Mouse (Mus musculus): ENCODE measurements around the gene Iqgap2. TPM values are rescaled to one million over a fixed set of nuclear protein-coding genes. Genes with fewer than 3 reads are reported as not detected.

Gene Iqgap2
- polyA plus RNA-seq, 1 experiment from 2014 or later = 4.0 TPM

GRCm38 (mm10) chr13:95591606-95592005 lies 300.1 kb downstream of the Iqgap2 start:
- WGBS = 89% methylated on average over 3 of the region's 3 CpGs
- ATAC-seq = no peak
- no peak overlapping the region for H3K4me2 ChIP-seq (ENCODE audit: low read length)

GRCm38 (mm10) chr13:95587628-95588027 lies 304.1 kb downstream of the Iqgap2 start:
- 92% methylated on average over 4 of the region's 4 CpGs for WGBS

More at GRCm38 (mm10) chr13:95591606-95592005, 300.1 kb downstream of the Iqgap2 start:
- Histone ChIP-seq H3K27ac (ENCODE audit: low read length) (no peak overlapping the region), H3K36me3 (ENCODE audit: control insufficient read depth, insufficient read depth) (no peaks in the 10 kb centered on the region), H3K4me1 (replicated peaks; ENCODE audit: control insufficient read depth, insufficient read depth, low read length) (no peaks in the 10 kb centered on the region), H3K9ac (replicated peaks; ENCODE audit: low read depth, low read length) (no peak overlapping the region), H3K9me3 (ENCODE audit: control insufficient read depth, low read length) (no peaks in the 10 kb centered on the region), H3K4me3 (replicated peaks; ENCODE audit: low read length) (no peak overlapping the region), H3K27me3 (replicated peaks; ENCODE audit: control insufficient read depth, insufficient read depth, low read length) (no peaks in the 10 kb centered on the region)

GRCm38 (mm10) chr13:95584898-95585297 lies 306.8 kb downstream of the Iqgap2 start:
- H3K4me2 ChIP-seq (ENCODE audit: low read length) = no peak overlapping the region
- ATAC-seq = no peak
- H3K27ac ChIP-seq (ENCODE audit: low read length) = no peak overlapping the region
- H3K4me1 ChIP-seq (replicated peaks; ENCODE audit: control insufficient read depth, insufficient read depth, low read length) = no peaks in the 10 kb centered on the region
- H3K9me3 ChIP-seq (ENCODE audit: control insufficient read depth, low read length) = no peaks in the 10 kb centered on the region
- H3K36me3 ChIP-seq (ENCODE audit: control insufficient read depth, insufficient read depth) = no peaks in the 10 kb centered on the region
- H3K27me3 ChIP-seq (replicated peaks; ENCODE audit: control insufficient read depth, insufficient read depth, low read length) = no peaks in the 10 kb centered on the region
- WGBS = 83% methylated on average over 5 of the region's 5 CpGs
- H3K9ac ChIP-seq (replicated peaks; ENCODE audit: low read depth, low read length) = no peak overlapping the region
- H3K4me3 ChIP-seq (replicated peaks; ENCODE audit: low read length) = no peak overlapping the region

More at GRCm38 (mm10) chr13:95587628-95588027, 304.1 kb downstream of the Iqgap2 start:
- H3K9me3 ChIP-seq (ENCODE audit: control insufficient read depth, low read length) = no peaks in the 10 kb centered on the region
- H3K4me2 ChIP-seq (ENCODE audit: low read length) = no peak overlapping the region
- no peaks in the 10 kb centered on the region for H3K36me3 ChIP-seq (ENCODE audit: control insufficient read depth, insufficient read depth)
- no peak for ATAC-seq
- no peak overlapping the region for H3K27ac ChIP-seq (ENCODE audit: low read length)
- no peak overlapping the region for H3K9ac ChIP-seq (replicated peaks; ENCODE audit: low read depth, low read length)
- H3K27me3 ChIP-seq (replicated peaks; ENCODE audit: control insufficient read depth, insufficient read depth, low read length) = no peaks in the 10 kb centered on the region
- no peaks in the 10 kb centered on the region for H3K4me1 ChIP-seq (replicated peaks; ENCODE audit: control insufficient read depth, insufficient read depth, low read length)
- H3K4me3 ChIP-seq (replicated peaks; ENCODE audit: low read length) = no peak overlapping the region

GRCm38 (mm10) chr13:95583237-95584189 lies 308.2 kb downstream of the Iqgap2 start:
- no peak overlapping the region for H3K4me3 ChIP-seq (replicated peaks; ENCODE audit: low read length)
- peak; percentile 58 for ATAC-seq
- H3K36me3 ChIP-seq (ENCODE audit: control insufficient read depth, insufficient read depth) = no peaks in the 10 kb centered on the region
- no peak overlapping the region for H3K4me2 ChIP-seq (ENCODE audit: low read length)
- H3K27me3 ChIP-seq (replicated peaks; ENCODE audit: control insufficient read depth, insufficient read depth, low read length) = no peaks in the 10 kb centered on the region
- WGBS = 52% methylated on average over 19 of the region's 19 CpGs
- H3K9me3 ChIP-seq (ENCODE audit: control insufficient read depth, low read length) = no peaks in the 10 kb centered on the region
- no peak overlapping the region for H3K27ac ChIP-seq (ENCODE audit: low read length)
- H3K9ac ChIP-seq (replicated peaks; ENCODE audit: low read depth, low read length) = no peak overlapping the region
- H3K4me1 ChIP-seq (replicated peaks; ENCODE audit: control insufficient read depth, insufficient read depth, low read length) = no peaks in the 10 kb centered on the region

GRCm38 (mm10) chr13:95581850-95582249 lies 309.9 kb downstream of the Iqgap2 start:
- H3K36me3 ChIP-seq (ENCODE audit: control insufficient read depth, insufficient read depth) = no peaks in the 10 kb centered on the region
- H3K4me3 ChIP-seq (replicated peaks; ENCODE audit: low read length) = no peak overlapping the region
- no peak overlapping the region for H3K9ac ChIP-seq (replicated peaks; ENCODE audit: low read depth, low read length)
- no peaks in the 10 kb centered on the region for H3K4me1 ChIP-seq (replicated peaks; ENCODE audit: control insufficient read depth, insufficient read depth, low read length)
- no peak for ATAC-seq
- H3K27ac ChIP-seq (ENCODE audit: low read length) = no peak overlapping the region
- 41% methylated on average over 1 of the region's 1 CpGs for WGBS
- no peaks in the 10 kb centered on the region for H3K27me3 ChIP-seq (replicated peaks; ENCODE audit: control insufficient read depth, insufficient read depth, low read length)
- H3K4me2 ChIP-seq (ENCODE audit: low read length) = no peak overlapping the region
- no peaks in the 10 kb centered on the region for H3K9me3 ChIP-seq (ENCODE audit: control insufficient read depth, low read length)

GRCm38 (mm10) chr13:95578016-95578697 lies 313.6 kb downstream of the Iqgap2 start:
- 95% methylated on average over 5 of the region's 5 CpGs for WGBS
- no peak for ATAC-seq
- Histone ChIP-seq H3K27me3 (replicated peaks; ENCODE audit: control insufficient read depth, insufficient read depth, low read length) (no peaks in the 10 kb centered on the region), H3K9ac (replicated peaks; ENCODE audit: low read depth, low read length) (no peak overlapping the region), H3K4me2 (ENCODE audit: low read length) (no peak overlapping the region), H3K9me3 (ENCODE audit: control insufficient read depth, low read length) (no peaks in the 10 kb centered on the region), H3K4me3 (replicated peaks; ENCODE audit: low read length) (no peak overlapping the region), H3K27ac (ENCODE audit: low read length) (no peak overlapping the region), H3K36me3 (ENCODE audit: control insufficient read depth, insufficient read depth) (no peaks in the 10 kb centered on the region), H3K4me1 (replicated peaks; ENCODE audit: control insufficient read depth, insufficient read depth, low read length) (no peaks in the 10 kb centered on the region)

Other genes starting within 250 kb of the Iqgap2 start
- 0.24 and 0.35 TPM in 2 replicates for gene F2rl2, start 195.1 kb downstream of the Iqgap2 start, polyA plus RNA-seq (2015; fragmentation: Nextera tagmentation; extraction: Ambion mirVana)
- gene Gm20075, start 189.5 kb upstream of the Iqgap2 start, polyA plus RNA-seq (2015; fragmentation: Nextera tagmentation; extraction: Ambion mirVana) = 27.9 and 34.7 TPM in 2 replicates
- 0.20 TPM in 1 of 2 replicates, not detected in the other for gene Gm17190, start 190.1 kb upstream of the Iqgap2 start, polyA plus RNA-seq (2015; fragmentation: Nextera tagmentation; extraction: Ambion mirVana)
- 2.8 and 4.8 TPM in 2 replicates for gene Sv2c, start 240.7 kb upstream of the Iqgap2 start, polyA plus RNA-seq (2015; fragmentation: Nextera tagmentation; extraction: Ambion mirVana)